Mouse (Mus musculus): ENCODE measurements around the gene Vps4b. TPM values are rescaled to one million over a fixed set of nuclear protein-coding genes. Genes with fewer than 3 reads are reported as not detected.

Vps4b gene
- polyA plus RNA-seq, 1 experiment from 2014 or later: 46.0 TPM

Other genes with a start within 250 kb of the Vps4b start
- 13.5 and 13.7 TPM in 2 replicates for gene Bcl2, start 82.5 kb downstream of the Vps4b start, polyA plus RNA-seq (2015; fragmentation: Nextera tagmentation; extraction: Ambion mirVana)
- gene Kdsr, start 37.0 kb downstream of the Vps4b start, polyA plus RNA-seq (2015; fragmentation: Nextera tagmentation; extraction: Ambion mirVana): 16.2 and 18.7 TPM in 2 replicates
- gene Serpinb5, start 64.4 kb upstream of the Vps4b start, polyA plus RNA-seq (2015; fragmentation: Nextera tagmentation; extraction: Ambion mirVana): not detected in 2 replicates
- not detected in 2 replicates for gene Serpinb12, start 137.7 kb upstream of the Vps4b start, polyA plus RNA-seq (2015; fragmentation: Nextera tagmentation; extraction: Ambion mirVana)
- not detected in 2 replicates for gene Serpinb13, start 184.3 kb upstream of the Vps4b start, polyA plus RNA-seq (2015; fragmentation: Nextera tagmentation; extraction: Ambion mirVana)

Data from forebrain, embryonic 16.5 days (tissue).